Mouse (Mus musculus): ENCODE results near the gene Heg1.

Gene Heg1

DNA sequence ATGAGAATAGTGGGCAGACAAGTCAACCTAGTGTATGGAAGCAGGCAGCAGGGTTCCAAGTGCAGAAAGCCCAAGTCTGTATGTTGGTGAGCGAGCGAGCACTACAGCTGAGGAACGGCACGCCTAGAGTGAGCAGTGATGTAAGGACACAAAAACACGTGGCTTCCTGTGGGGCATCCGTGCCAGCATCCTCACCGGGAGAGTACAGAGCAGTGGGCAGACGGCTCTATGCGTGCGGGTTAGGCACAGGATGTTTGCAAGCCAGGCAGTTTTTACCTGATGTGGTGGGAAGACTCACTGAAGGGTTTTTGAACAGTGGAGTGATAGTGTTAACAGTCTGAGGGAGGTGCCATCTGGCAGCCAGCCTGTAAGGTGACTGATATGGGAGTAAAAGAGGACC is 23.9 kb downstream of the Heg1 start:
- DNase-seq (ENCODE audit: low spot score) = peak; percentile 54

DNA sequence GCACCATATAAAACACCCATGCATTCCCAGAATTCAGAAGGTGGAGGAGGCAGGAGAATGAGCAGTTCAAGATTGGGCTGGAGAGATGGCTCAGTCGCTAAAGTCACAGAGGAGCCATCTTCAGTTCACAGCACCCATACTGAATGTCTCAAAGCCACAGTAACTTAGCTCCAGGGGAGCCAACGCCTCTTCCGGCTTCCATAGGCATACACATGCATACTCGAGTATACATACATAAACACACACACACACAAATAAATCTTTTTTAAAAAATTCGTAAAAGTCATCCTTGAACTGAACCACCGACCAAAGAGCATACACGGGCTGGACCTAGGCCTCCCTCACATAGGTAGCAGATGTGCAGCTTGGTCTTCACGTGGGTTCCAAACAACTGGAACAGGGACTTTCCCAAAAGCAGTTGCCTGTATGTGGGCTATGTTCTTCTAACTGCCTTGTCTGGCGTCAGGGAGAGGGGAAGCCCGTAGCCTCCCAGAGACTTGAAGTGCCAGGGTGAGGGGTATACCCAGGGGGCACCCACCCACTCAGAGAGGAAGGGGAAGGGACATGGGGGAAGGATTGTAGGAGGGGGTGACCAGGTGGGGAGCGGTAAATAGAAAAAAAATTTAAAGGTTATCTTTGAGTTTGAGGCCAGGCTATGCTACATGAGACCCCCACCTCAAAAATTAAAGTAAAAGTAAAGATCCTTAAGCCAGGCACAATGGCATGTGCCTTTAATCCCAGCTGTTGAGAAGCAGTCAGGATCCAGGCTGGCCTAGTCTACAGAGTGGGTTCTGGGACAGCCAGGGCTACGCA is 24.6 kb downstream of the Heg1 start:
- no peak for DNase-seq (ENCODE audit: low spot score)

DNA sequence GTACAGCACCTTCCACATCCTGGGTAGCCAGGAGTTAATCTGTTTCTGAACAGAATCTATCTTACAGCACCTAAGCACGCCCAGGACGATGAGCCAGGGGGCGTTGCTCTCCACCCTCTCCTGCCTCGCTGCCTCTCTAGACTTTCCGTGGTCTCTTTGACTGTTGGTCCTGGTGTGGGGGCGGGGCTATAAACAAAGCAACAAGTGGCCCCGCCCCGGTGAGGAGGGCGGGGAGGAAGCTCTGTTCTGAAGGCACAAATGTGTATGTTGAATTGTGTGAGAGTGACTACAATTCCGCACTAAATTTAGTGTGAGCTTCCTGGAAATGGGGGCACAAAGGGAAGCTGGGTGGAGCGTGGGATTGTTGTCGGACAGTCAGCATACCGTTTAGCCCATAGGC is 30.1 kb downstream of the Heg1 start:
- peak; percentile 83 for DNase-seq (ENCODE audit: low spot score)

DNA sequence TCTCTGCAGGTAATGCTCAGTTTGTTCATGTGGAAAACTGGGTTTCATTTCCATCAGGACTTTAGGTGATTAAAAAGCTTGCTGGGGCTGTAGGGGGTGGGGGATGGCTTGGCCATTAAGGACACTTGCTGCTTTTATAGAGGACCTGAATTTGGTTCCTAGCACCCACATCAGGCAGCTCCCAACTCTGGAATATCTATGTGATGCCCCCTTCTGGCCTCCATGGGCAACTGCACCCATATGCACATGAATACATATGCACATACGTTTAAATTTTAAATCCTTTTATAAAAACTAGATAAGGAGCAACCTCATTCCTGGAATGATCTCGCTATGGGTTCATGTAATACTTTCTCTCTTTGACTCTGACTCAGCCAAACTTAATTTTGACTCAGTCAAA is 39.1 kb downstream of the Heg1 start:
- DNase-seq (ENCODE audit: low spot score) = no peak

DNA sequence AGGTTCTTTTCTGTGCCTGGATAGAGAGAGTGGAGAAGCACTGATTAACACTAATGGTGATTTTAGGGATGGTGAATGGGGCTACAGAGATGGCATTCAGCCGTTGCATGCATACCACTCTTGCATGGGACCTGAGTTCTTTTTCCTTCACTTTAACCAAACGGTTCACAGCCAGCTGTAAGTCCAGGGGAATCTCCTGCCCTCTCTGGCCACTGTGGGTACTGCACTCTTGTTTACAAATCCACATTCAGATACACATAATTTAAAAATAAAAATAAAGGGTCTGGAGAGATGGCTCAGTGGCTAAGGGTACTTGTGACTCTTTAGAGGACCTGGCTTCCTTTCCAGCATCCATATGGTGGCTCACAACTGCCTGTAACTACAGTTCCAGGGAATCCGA is 39.8 kb downstream of the Heg1 start:
- DNase-seq (ENCODE audit: low spot score) = no peak

DNA sequence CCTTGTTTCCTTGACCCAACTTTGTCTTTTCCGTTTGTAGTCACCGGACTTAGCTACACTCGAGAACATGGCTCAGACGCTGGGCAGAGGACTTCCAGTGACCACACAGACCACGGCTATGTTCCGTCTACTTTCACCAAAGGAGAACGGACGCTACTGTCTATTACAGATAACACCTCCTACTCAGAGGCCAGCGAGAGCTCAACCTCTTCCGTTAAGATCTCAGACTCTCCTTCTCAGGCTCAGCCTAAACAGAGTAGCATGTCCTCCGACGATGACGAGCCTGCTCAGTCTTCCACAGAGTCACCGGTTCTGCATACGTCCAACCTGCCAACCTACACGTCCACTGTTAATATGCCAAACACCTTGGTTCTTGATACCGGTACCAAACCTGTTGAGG is 42.1 kb downstream of the Heg1 start:
- DNase-seq (ENCODE audit: low spot score) = no peak

DNA sequence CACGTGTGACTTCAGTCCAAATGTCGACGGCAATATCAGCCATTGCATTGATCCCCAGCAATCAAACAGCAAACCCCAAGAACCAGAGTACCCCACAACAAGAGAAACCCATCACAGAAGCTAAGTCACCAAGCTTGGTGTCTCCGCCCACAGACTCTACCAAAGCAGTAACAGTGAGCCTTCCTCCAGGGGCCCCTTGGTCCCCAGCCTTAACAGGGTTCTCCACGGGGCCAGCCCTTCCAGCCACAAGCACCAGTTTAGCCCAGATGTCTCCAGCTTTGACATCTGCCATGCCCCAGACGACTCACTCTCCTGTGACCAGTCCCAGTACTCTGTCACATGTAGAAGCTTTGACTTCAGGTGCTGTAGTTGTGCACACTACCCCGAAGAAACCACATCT is 42.7 kb downstream of the Heg1 start:
- DNase-seq (ENCODE audit: low spot score) = no peak

DNA sequence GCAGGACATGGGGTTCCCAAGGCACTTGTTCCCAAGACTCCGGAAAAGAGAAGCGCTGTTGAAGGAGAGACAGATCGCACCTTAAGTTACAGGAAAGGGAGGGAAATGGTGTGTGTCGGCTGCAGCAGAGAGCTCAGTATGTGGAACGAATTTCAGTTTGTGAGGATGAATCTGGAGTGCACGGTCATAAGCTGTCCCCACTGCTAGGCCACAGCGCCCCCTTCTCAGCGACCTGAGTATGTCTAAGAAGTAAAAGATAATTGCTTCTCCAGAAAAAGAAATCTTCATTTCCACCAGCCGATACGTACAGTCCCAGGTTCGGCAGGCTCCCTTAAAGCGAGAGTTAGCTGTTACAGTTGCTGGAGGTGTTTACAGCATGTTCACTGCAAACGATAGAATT is 44.3 kb downstream of the Heg1 start:
- no peak for DNase-seq (ENCODE audit: low spot score)

DNA sequence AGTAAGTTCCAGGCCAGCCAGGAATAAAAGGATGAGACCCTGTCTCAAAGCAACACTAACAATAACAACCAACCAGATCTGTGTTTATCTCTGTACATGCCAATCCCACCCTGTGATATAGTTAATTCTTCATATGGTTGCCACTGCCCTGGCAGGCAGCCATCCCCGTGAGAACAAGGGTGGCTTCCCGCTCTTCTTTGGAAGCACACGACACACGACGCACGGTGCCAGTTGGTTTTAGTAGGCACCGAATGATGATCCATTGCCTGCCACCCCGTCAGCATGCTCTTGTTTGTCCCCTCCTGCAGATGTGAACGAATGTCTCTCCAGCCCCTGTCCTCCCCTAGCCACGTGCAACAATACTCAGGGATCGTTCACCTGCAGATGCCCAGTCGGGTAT is 47.1 kb downstream of the Heg1 start:
- DNase-seq (ENCODE audit: low spot score) = no peak

DNA sequence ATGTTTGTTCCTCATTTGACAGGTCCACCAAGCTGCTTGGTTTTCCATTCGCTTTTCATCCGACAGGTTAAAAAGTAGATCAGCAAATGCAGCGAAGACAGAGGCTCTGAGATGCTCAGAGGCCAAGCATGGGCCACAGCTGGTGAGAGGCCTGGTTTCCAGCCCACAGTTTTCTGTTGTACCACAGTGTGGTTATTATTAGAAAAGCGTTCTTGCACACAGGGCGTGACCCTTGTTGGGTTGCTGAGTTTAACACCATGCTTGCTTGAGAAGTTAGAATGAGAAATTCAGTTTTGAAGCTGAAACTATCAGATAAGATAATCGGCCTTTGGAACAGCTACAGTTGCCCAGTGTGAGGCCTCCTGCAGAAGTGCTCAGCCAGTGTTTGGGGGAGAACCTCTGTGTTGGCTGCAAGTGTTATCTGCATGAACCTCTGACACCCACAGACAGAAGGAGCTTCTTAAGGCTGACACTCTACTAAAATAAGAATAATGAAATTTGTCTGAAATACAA is 48.1 kb downstream of the Heg1 start:
- DNase-seq (ENCODE audit: low spot score) = no peak

DNA sequence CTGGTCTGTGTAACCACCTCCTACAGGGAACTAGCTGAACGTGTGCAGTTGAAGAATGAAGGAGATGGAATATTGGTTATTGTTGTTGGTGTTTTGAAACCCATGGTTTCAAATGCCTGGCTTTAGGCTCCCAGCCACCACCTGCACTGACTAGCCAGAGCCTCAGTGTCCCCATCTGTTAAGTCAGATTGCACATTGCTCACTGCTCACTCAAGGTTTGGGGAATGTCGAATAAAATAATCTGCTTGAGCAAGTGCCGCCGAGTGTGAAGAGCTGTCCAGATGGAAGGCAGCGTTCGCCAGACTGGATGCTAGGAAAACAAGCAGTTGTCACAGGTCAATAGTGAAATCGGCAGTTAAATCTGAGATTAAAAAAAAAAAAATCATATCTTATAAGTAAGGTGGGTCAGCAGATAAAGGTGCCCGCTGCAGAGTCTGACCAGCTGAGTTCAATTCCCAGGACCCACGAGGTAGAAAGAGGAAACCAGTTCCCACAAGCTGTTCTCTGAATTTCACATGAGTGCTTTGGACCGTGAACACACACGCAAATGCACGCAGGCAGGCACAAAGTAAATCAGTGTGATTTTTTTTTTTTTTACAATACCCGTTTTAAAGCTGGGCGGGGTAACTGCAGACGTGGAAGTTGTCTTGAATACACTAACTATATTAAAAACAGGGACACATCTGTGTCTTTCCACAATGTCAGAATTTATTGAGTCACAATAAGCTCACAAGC is 48.8 kb downstream of the Heg1 start:
- no peak for DNase-seq (ENCODE audit: low spot score)

DNA sequence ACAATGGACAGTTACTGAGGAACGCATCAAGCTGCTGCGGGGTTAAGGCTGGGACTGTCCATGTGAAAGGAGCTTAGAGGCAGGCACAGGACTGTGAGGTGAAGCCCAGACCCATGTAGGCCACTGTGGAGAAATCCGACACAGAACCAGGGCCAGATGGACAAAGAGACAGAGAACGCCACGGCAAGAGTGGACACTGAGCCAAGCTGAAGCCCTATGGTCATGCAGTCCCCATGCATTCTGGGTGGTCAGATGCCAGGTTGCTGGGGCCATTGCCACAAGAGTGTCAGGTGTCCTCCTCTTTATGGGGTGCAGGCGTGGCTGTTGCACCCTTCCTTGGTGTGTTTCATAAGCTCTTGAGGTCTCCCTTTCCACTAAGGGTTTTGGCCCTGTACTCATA is 49.7 kb downstream of the Heg1 start:
- no peak for DNase-seq (ENCODE audit: low spot score)

DNA sequence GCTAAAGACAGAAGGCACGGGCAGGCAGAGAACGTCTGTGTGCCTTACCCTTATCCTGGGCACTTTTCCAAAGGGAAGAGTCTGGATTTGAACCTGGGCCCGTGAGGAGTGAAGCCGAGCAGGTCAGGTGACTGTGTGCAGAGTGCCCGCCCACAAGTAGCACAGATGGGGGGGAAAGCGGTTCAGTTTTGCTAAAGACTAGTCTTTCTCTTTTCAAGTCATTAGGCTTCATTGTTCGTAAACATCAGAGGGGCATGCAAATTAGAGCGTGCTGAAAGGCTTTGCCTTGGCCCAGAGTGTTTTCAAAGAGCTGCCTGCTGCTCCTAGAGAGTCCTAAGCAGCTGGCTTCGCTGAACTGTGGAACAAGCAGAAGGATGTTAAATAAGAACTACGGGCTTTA is 50.4 kb downstream of the Heg1 start:
- no peak for DNase-seq (ENCODE audit: low spot score)

DNA sequence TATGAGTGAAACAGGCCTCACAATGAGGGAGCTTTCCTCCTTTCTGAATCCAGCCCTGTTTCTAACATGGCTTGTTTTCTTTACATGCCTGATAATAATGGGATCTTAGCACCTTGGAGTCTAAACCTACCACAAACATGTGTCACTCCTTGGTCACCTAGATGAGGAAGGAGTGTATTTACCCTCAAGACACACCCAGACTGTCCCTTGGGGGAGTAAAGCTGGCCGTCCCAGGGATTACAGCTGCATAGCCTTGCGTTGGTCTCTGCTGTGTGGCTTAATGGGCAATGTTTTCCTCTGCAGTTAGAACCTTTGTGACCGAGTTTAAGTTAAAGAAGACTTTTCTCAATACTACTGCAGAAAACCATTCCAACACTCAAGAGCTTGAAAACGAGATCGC is 51.1 kb downstream of the Heg1 start:
- DNase-seq (ENCODE audit: low spot score) = no peak

DNA sequence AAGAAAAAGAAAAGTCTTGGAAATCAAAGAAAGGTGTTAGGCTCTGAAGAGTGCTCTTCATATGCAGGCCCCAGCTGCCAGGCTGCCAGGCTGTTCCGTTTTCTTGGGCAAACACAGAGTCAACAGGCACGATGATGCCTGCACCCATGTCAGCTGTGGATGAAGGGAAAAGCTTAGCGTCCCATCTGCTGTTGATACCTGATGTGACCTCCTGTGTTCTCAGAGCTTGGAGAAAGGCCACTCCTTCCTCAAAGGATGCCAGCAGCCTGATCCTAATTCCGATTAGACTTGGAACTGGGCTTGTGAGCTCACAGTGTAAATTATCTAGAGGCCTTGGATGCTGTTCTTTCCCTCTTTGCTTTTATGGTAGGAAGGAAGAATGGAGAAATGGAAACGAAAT is 51.6 kb downstream of the Heg1 start:
- DNase-seq (ENCODE audit: low spot score) = no peak

DNA sequence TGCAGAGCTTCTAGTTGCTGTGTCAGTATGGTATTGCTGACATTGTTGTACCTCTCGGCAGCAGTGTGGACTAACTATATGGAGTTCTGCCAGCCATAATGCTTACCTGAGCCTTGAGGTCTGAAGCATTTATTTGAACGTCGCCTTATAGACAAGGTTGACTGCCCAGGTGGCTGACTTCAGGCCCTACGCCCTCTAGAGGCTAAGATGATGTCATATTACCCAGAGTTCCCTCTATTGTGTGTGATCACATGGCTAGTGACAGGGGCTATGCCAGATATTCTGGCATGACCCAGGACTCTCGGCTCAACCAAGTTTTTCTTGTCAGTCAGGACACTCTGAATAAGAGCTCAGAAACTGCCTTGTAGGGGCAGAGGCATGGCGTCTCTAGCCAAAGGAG is 52.6 kb downstream of the Heg1 start:
- no peak for DNase-seq (ENCODE audit: low spot score)

DNA sequence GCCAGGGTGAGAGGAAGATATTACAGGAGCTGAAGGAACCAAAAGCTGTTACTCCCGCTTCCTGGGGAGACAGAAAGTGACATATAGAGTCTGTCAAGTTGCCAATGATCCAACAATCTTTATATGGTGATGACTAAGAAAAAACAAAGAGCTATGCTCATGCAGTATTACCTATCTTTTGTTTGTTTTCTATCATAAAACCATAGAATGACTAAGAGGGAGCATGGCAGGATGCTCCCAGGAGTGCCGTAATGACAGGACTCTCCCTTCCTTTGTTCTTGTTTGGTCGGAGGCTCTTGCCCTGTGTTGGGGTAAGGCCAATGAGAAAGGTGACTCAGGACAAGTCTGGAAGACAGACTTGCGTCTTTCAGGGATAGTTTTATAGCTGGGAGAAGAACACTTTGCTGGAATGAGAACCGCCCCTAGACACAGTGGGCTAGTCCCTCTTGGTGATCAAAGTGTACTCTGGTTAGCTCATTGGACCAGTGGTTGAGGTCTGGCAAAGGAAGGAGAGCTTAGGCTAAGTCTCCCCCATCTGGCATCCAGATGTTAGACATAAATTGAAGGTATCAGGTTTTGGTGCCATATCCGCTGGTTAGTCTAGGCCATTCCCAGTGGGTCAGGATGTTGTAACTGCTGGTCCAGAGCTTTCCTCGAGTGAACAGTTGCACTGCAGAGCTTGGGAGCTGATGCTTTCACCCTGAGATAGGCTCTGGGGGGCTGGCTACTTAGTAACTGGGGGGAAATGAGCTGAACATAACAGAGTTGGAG is 55.0 kb downstream of the Heg1 start:
- DNase-seq (ENCODE audit: low spot score) = no peak

DNA sequence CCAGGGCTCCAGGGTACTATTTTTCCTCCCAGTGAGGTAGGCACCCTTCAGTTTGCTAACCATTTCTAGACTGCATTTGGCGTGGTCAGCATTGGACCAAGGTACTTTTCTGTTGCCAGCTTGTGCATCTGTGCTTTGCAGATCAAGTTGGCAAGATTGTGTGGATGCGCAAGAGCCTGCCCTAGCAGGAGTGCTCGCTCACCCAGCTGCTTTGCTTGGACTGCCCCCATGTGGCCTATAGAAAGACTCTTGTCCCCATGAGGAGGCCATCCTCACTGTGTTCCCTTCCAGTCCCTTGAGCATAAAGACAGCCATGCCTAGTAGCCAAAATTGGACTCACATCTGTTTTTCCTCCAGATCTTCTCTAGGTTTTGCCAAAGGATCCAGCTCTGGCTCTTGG is 55.6 kb downstream of the Heg1 start:
- peak; percentile 38 for DNase-seq (ENCODE audit: low spot score)

DNA sequence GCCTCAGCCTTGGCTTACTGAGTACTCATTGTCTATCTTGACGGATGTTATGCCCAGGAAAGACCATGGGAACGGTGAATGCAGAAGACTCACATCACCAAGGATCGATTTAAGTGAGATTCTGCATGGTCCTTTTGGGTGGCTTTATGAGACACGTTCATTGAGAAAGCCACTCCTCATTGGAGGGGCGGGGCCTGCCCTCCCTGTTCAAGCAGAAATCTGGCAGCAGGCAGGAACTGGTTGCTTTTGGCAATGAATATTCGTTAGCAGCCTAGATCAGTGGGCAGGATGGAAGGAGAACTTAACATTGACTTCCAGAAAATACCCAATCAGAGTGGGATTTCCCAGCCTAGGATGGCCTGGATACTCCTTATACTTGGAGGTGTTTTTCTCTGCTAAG is 56.2 kb downstream of the Heg1 start:
- DNase-seq (ENCODE audit: low spot score) = no peak

DNA sequence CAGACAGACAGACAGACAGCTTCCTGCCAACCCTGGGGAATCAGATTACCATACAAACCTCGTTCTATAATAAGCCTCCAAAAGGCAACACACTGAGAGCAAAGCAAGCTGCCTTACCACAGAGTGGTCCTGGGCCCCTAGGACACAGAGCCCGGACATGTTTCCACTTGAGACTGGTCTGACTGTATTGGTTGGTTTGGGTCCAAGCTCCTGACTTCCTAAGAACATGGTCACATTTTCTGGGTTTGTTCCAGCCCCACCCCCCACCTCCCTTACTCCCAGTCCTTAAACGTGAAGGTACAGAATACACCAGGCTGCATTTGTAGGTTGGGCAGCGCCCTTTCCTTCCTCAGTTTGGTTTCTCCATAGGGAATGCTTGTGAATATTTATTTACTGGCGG is 57.6 kb downstream of the Heg1 start:
- DNase-seq (ENCODE audit: low spot score) = no peak

DNA sequence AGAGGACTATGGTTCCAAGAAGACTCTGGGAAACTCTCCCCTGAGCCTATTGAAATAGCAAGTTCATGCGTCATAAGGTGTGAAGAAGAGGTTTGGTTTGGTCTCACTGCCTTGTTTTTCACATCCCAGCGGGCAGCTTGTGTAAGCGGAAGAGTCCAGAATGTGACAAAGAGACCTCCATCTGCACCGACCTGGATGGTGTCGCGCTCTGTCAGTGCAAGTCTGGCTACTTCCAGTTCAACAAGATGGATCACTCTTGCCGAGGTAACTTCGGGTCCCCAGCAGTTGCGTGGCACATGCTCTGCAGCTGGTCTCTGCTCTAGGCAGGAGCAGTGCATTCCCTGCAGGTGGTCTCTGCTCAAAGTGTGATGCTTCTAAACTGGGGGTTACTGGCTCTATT is 58.1 kb downstream of the Heg1 start:
- DNase-seq (ENCODE audit: low spot score) = no peak

DNA sequence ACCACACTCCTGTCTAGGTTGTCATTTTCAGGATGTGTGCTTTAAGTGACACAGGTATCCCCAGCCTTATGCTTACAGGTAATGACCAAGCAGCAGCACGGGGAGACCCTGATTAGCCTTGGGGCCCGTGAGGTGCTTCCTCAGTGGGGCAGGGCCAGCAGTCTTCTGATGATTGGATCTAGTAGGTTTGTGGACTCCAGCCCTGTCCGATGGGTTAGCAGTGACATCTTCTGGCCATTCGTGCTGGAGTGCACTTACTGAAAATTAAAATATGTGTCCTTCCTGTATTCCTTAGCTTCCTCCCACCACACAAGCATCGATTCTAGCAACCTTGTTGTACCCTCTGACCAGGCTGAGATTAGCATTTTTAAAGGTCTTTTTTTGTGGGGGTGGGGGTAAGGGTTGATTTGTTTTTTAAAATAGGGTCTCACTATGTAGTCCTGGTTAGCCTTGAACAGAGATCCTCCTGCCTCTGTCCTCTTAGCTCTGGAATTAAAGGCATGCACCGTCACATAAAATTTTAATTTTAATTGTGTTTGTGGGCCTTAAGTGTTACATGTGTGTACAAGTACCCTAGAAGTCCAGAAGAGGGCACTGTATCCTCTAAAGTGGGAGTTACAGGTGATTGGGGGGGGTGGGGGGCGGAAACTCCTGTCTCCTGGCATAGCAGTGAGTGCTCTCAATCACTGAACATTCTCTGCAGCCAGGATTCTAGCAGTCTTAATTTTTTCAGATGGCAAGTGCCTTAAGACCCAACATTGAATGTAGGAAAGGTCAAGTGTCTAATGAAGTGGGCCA is 60.7 kb downstream of the Heg1 start:
- peak; percentile 32 for DNase-seq (ENCODE audit: low spot score)
